Mouse (Mus musculus): ENCODE results near the gene Tbc1d22a.
"Not testable (repeated sequence)": the region's sequence is repeated elsewhere in the genome, so short reads cannot be mapped to it uniquely, and the experiment has no call there.

The Tbc1d22a gene

GRCm38 (mm10) chr15:86181321-86181720, 32.9 kb upstream of the Tbc1d22a start:
- DNase-seq (ENCODE audit: low read depth) = not testable (repeated sequence)

GRCm38 (mm10) chr15:86181941-86182439, 32.3 kb upstream of the Tbc1d22a start:
- DNase-seq (ENCODE audit: low read depth) = no peak

GRCm38 (mm10) chr15:86182646-86183045, 31.6 kb upstream of the Tbc1d22a start:
- no peak for DNase-seq (ENCODE audit: low read depth)

- no peak for DNase-seq (ENCODE audit: low read depth)
These were observed 30.8 kb upstream of the Tbc1d22a start for GRCm38 (mm10) chr15:86183484-86183883.

GRCm38 (mm10) chr15:86184071-86184470, 30.2 kb upstream of the Tbc1d22a start:
- DNase-seq (ENCODE audit: low read depth) = no peak

GRCm38 (mm10) chr15:86184851-86185688, 29.2 kb upstream of the Tbc1d22a start:
- peak; percentile 64 for DNase-seq (ENCODE audit: low read depth)

- peak; percentile 68 for DNase-seq (ENCODE audit: low read depth)
These were observed 28.3 kb upstream of the Tbc1d22a start, which contains the start of gene Cerk for GRCm38 (mm10) chr15:86185689-86186569. Cerk (minus strand) TSS chr15:86186141.

- DNase-seq (ENCODE audit: low read depth) = no peak
These were observed 27.6 kb upstream of the Tbc1d22a start for GRCm38 (mm10) chr15:86186686-86187085.

GRCm38 (mm10) chr15:86188186-86188585, 26.1 kb upstream of the Tbc1d22a start:
- DNase-seq (ENCODE audit: low read depth) = peak; percentile 66

GRCm38 (mm10) chr15:86188746-86189470, 25.4 kb upstream of the Tbc1d22a start:
- DNase-seq (ENCODE audit: low read depth) = peak; percentile 93

GRCm38 (mm10) chr15:86190387-86190786, 23.9 kb upstream of the Tbc1d22a start:
- no peak for DNase-seq (ENCODE audit: low read depth)

- DNase-seq (ENCODE audit: low read depth) = no peak
These were observed 22.8 kb upstream of the Tbc1d22a start for GRCm38 (mm10) chr15:86191505-86191904.

GRCm38 (mm10) chr15:86191933-86192332, 22.3 kb upstream of the Tbc1d22a start:
- no peak for DNase-seq (ENCODE audit: low read depth)

GRCm38 (mm10) chr15:86194676-86195453, 19.4 kb upstream of the Tbc1d22a start:
- not testable (repeated sequence) for DNase-seq (ENCODE audit: low read depth)

GRCm38 (mm10) chr15:86199052-86199451, 15.2 kb upstream of the Tbc1d22a start:
- DNase-seq (ENCODE audit: low read depth) = no peak

GRCm38 (mm10) chr15:86199482-86199881, 14.8 kb upstream of the Tbc1d22a start:
- no peak for DNase-seq (ENCODE audit: low read depth)

- DNase-seq (ENCODE audit: low read depth) = no peak
These were observed 14.1 kb upstream of the Tbc1d22a start for GRCm38 (mm10) chr15:86200169-86200568.

GRCm38 (mm10) chr15:86201095-86201494, 13.2 kb upstream of the Tbc1d22a start:
- no peak for DNase-seq (ENCODE audit: low read depth)

GRCm38 (mm10) chr15:86201696-86202330, 12.4 kb upstream of the Tbc1d22a start:
- no peak for DNase-seq (ENCODE audit: low read depth)

- peak; percentile 71 for DNase-seq (ENCODE audit: low read depth)
These were observed 11.6 kb upstream of the Tbc1d22a start for GRCm38 (mm10) chr15:86202640-86203039.

All from NIH3T3 (cell line).